In the genomic region with DNA sequence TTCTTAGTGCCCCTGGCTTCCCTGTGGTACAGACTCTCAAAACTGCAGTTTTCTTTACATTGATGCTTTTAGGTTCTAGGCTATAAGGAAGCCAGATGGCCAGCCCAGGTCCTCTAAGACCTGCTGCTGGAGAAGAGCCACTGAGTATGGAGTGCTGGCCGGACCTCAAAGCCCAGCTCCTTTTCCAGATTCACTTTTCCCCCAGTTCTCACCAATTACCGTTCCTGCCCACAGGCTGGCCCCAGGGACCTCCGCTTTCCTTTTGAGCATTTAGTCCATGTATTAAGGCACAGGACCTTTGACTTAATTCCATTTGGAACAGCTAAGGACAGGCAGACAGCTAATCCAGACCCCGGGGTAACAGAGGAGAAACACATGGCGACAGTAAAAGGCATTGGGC, we compare ENCODE assay signal across 30 mouse cellular contexts. TPM values are rescaled to one million over a fixed set of nuclear protein-coding genes. Genes with fewer than 3 reads are reported as not detected.
DNase-seq lines count a peak whose midpoint lies in the region; ATAC-seq lines count a peak whose summit lies in the region.
"Had no signal": no experiment of that assay in that cellular context is flagged by ENCODE, and none has a peak within 500 bp of the region (broad histone marks: within the 10 kb centered on the region; RNA-seq: fewer than 3 reads in every experiment).

No protein-coding gene starts in this region.

- no peaks in the 10 kb centered on the region for H3K27me3 ChIP-seq in kidney, embryonic 15.5 days
- H3K27me3 ChIP-seq: embryonic facial prominence, embryonic 12.5 days; heart, embryonic 15.5 days; hindbrain, embryonic 12.5 days; limb, embryonic 13.5 days; liver, embryonic 12.5 days; megakaryocyte, embryonic 14.5 days; midbrain, embryonic 12.5 days; neural tube, embryonic 12.5 days had no signal

- H3K4me3 ChIP-seq in kidney, embryonic 15.5 days (replicated peaks), result no peak overlapping the region
- H3K4me3 ChIP-seq: embryonic facial prominence, embryonic 12.5 days; heart, embryonic 10.5 days; heart, embryonic 15.5 days; hindbrain, embryonic 12.5 days; limb, embryonic 13.5 days; liver, embryonic 12.5 days; megakaryocyte, embryonic 14.5 days; midbrain, embryonic 12.5 days; myocyte; neural tube, embryonic 12.5 days had no signal

- ATAC-seq in kidney, embryonic 15.5 days (replicated peaks; ENCODE audit: low FRiP score), result no peak
- ATAC-seq: activated CD4-positive, CD25-positive, alpha-beta regulatory T cell, adult 4 months; forebrain, embryonic 14.5 days; intestine, embryonic 16.5 days; liver, embryonic 12.5 days; liver, postnatal 0 days had no signal

- no peaks in the 10 kb centered on the region for H3K9me3 ChIP-seq in kidney, embryonic 15.5 days (replicated peaks)
- H3K9me3 ChIP-seq: embryonic facial prominence, embryonic 12.5 days; heart, embryonic 10.5 days; heart, embryonic 15.5 days; hindbrain, embryonic 12.5 days; limb, embryonic 13.5 days; liver, embryonic 12.5 days; midbrain, embryonic 12.5 days; neural tube, embryonic 12.5 days had no signal

- H3K27ac ChIP-seq in kidney, embryonic 15.5 days, result no peak overlapping the region
- H3K27ac ChIP-seq: embryonic facial prominence, embryonic 12.5 days; heart, embryonic 10.5 days; heart, embryonic 15.5 days; hindbrain, embryonic 12.5 days; limb, embryonic 13.5 days; liver, embryonic 12.5 days; midbrain, embryonic 12.5 days; neural tube, embryonic 12.5 days had no signal

- peak; percentile 85 for DNase-seq in heart, adult 11 months
- DNase-seq in heart, postnatal 4 days, result no peak
- peak; percentile 47 for DNase-seq in cerebellum, adult 11 months
- DNase-seq in cerebellum, adult 9-10 months, result peak; percentile 73
- peak; percentile 47 to 50 for DNase-seq in cerebellum, postnatal 36 days
- DNase-seq in lung, postnatal 4 days, result no peak
- no peak for DNase-seq in spleen, postnatal 36 days (ENCODE audit: low spot score in 2 of 2)
- DNase-seq: B cell, adult 2 months; gastrocnemius, postnatal 14 days; kidney, adult 8-10 months; kidney, postnatal 10 days; layer of hippocampus, adult 9-11 months; liver, postnatal 0 days; lung, postnatal 36 days; right cerebral cortex, adult 18-20 months had no signal

- H3K36me3 ChIP-seq in kidney, embryonic 15.5 days, result no peaks in the 10 kb centered on the region
- H3K36me3 ChIP-seq: embryonic facial prominence, embryonic 12.5 days; heart, embryonic 10.5 days; heart, embryonic 15.5 days; hindbrain, embryonic 12.5 days; limb, embryonic 13.5 days; liver, embryonic 12.5 days; midbrain, embryonic 12.5 days; neural tube, embryonic 12.5 days had no signal

- WGBS in kidney, embryonic 15.5 days, result 60% methylated on average over 5 of the region's 5 CpGs

- H3K4me1 ChIP-seq in kidney, embryonic 15.5 days, result no peaks in the 10 kb centered on the region
- H3K4me1 ChIP-seq: heart, embryonic 10.5 days; heart, embryonic 15.5 days; hindbrain, embryonic 12.5 days; liver, embryonic 12.5 days; megakaryocyte, embryonic 14.5 days; midbrain, embryonic 12.5 days; neural tube, embryonic 12.5 days had no signal

- H3K4me2 ChIP-seq in kidney, embryonic 15.5 days, result no peak overlapping the region
- H3K4me2 ChIP-seq: embryonic facial prominence, embryonic 12.5 days; heart, embryonic 15.5 days; hindbrain, embryonic 12.5 days; limb, embryonic 13.5 days; liver, embryonic 12.5 days; midbrain, embryonic 12.5 days; neural tube, embryonic 12.5 days had no signal

- H3K9ac ChIP-seq in kidney, embryonic 15.5 days, result no peak overlapping the region
- H3K9ac ChIP-seq: embryonic facial prominence, embryonic 12.5 days; heart, embryonic 15.5 days; hindbrain, embryonic 12.5 days; limb, embryonic 13.5 days; liver, embryonic 12.5 days; liver, postnatal 0 days; midbrain, embryonic 12.5 days; neural tube, embryonic 12.5 days had no signal

RNA-seq across cellular contexts. Expression of gene Kif5c, which starts 28.6 kb away (rescaled TPM):
- 1 to 10 TPM in 1 of 2 experiments, under 1 TPM in 1; 0.88 to 1.4 TPM for total RNA-seq in heart, postnatal 4 days (2021)
- 6.0 and 6.7 TPM in 2 replicates for polyA plus RNA-seq in kidney, embryonic 15.5 days (2015; fragmentation: Nextera tagmentation; extraction: Ambion mirVana)
- total RNA-seq: granulocyte monocyte progenitor cell, adult 5-6 weeks had no signal

Comparison
In these comparisons a context has a peak if more than half of its experiments do, and no peak if none do; other contexts are left out.
1. DNase-seq: peak in heart, adult 11 months (single experiment), cerebellum, adult 11 months (single experiment), cerebellum, adult 9-10 months (single experiment) and cerebellum, postnatal 36 days (2 of 2); none in heart, postnatal 4 days (single experiment), lung, postnatal 4 days (0 of 2) and spleen, postnatal 36 days (0 of 2).